Mouse (Mus musculus) adrenal gland (tissue): ENCODE measurements at regions not wholly inside any gene's neighbourhood (a gene's known extent, or its start where the extent isn't known, plus 50 kb on each side); places are given as distances from the start of the nearest gene placed in this dataset.

Experiments used
- intact Hi-C: fragments of 180-260 bp; cut with DNase I; formaldehyde crosslinking; loops from one replicate; pipeline ENCODE4 v1.15.1; 2025

GRCm38 (mm10) chr11:86881710-86882109, 74.2 kb upstream of the Dhx40 start:
- intact Hi-C loops = no loop called here

GRCm38 (mm10) chr11:86879356-86879905, 71.9 kb upstream of the Dhx40 start:
- intact Hi-C loops = no loop called here

GRCm38 (mm10) chr11:86878327-86879065, 71.0 kb upstream of the Dhx40 start:
- intact Hi-C loops = no loop called here

GRCm38 (mm10) chr11:86876509-86876908, 69.0 kb upstream of the Dhx40 start:
- intact Hi-C loops = no loop called here

GRCm38 (mm10) chr11:86875738-86876137, 68.2 kb upstream of the Dhx40 start:
- intact Hi-C loops = no loop called here

- intact Hi-C loops = no loop called here
Observed at GRCm38 (mm10) chr11:86874666-86875295, 67.2 kb upstream of the Dhx40 start.

- intact Hi-C loops = loop anchor here (1.0 kb wide), 1 partner anchor 34 kb away; no protein-coding TSS in a partner anchor
Observed at GRCm38 (mm10) chr11:86873406-86873700, 65.8 kb upstream of the Dhx40 start.

GRCm38 (mm10) chr11:86872537-86873405, 65.2 kb upstream of the Dhx40 start:
- intact Hi-C loops = loop anchor here (1.0 kb wide), 1 partner anchor 33 kb away; no protein-coding TSS in a partner anchor

GRCm38 (mm10) chr11:86871782-86872181, 64.2 kb upstream of the Dhx40 start:
- intact Hi-C loops = no loop called here

- intact Hi-C loops = no loop called here
Observed at GRCm38 (mm10) chr11:86870486-86871165, 63.1 kb upstream of the Dhx40 start.

GRCm38 (mm10) chr11:86866931-86867330, 59.4 kb upstream of the Dhx40 start:
- intact Hi-C loops = no loop called here

GRCm38 (mm10) chr11:86859864-86860528, 52.5 kb upstream of the Dhx40 start:
- intact Hi-C loops = no loop called here

GRCm38 (mm10) chr11:86859236-86859817, 51.8 kb upstream of the Dhx40 start:
- intact Hi-C loops = no loop called here

- intact Hi-C loops = no loop called here
Observed at GRCm38 (mm10) chr11:86858211-86858610, 50.7 kb upstream of the Dhx40 start.
